Mouse (Mus musculus) spleen, postnatal 36 days (tissue): ENCODE data around the gene Polr2c.

Experiments
- DNase-seq, 2 experiments: peaks; one replicate each; pipeline ENCODE4 v3.0.0; 2022; ENCODE audit warnings: low spot score in 2 of 2, mixed read lengths in 1 of 2

Polr2c gene

GRCm38 (mm10) chr8:94880742-94881141 is 23.5 kb downstream of the Polr2c start:
- no peak for DNase-seq

GRCm38 (mm10) chr8:94888383-94889036 is 31.3 kb downstream of the Polr2c start:
- no peak for DNase-seq

- DNase-seq, result no peak
Observed at GRCm38 (mm10) chr8:94892917-94893316, 35.7 kb downstream of the Polr2c start.

- DNase-seq, result peak; percentile 62 to 73
Observed at GRCm38 (mm10) chr8:94899262-94899661, 42.0 kb downstream of the Polr2c start.

GRCm38 (mm10) chr8:94900617-94901016 is 43.4 kb downstream of the Polr2c start:
- DNase-seq, result no peak

- DNase-seq, result no peak
Observed at GRCm38 (mm10) chr8:94901031-94901430, 43.8 kb downstream of the Polr2c start.

GRCm38 (mm10) chr8:94903709-94904108 is 46.5 kb downstream of the Polr2c start:
- no peak for DNase-seq

GRCm38 (mm10) chr8:94904450-94905175 is 47.4 kb downstream of the Polr2c start:
- peak; percentile 36 to 47 for DNase-seq

- no peak for DNase-seq
Observed at GRCm38 (mm10) chr8:94907591-94908300, 50.5 kb downstream of the Polr2c start.

- peak; percentile 59 to 79 for DNase-seq
Observed at GRCm38 (mm10) chr8:94908847-94909246, 51.6 kb downstream of the Polr2c start.

- DNase-seq, result no peak
Observed at GRCm38 (mm10) chr8:94913061-94913660, 55.9 kb downstream of the Polr2c start.

- no peak for DNase-seq
Observed at GRCm38 (mm10) chr8:94914256-94914655, 57.0 kb downstream of the Polr2c start.

GRCm38 (mm10) chr8:94914701-94915101 is 57.5 kb downstream of the Polr2c start:
- DNase-seq, result no peak

- DNase-seq, result no peak
Observed at GRCm38 (mm10) chr8:94916311-94916959, 59.2 kb downstream of the Polr2c start.

- DNase-seq, result no peak
Observed at GRCm38 (mm10) chr8:94916960-94917324, 59.7 kb downstream of the Polr2c start.

- DNase-seq, result peak; percentile 86 to 88
Observed at GRCm38 (mm10) chr8:94917352-94917751, 60.1 kb downstream of the Polr2c start.

- DNase-seq, result peak in 1 of 2 experiments; percentile 29
Observed at GRCm38 (mm10) chr8:94917851-94918495, 60.7 kb downstream of the Polr2c start, which contains the start of gene Ccdc102a. Ccdc102a (minus strand) TSS chr8:94918098.

- peak; percentile 38 to 47 for DNase-seq
Observed at GRCm38 (mm10) chr8:94919256-94919655, 62.0 kb downstream of the Polr2c start.

- no peak for DNase-seq
Observed at GRCm38 (mm10) chr8:94922176-94922575, 64.9 kb downstream of the Polr2c start.

- DNase-seq, result no peak
Observed at GRCm38 (mm10) chr8:94922602-94923001, 65.4 kb downstream of the Polr2c start.
